Mouse (Mus musculus) neural tube, embryonic 14.5 days (tissue): ENCODE results near the gene Spata1. TPM values are rescaled to one million over a fixed set of nuclear protein-coding genes. Genes with fewer than 3 reads are reported as not detected.

Experiments
- ATAC-seq: fragments of 200-750 bp; cut with Nextera tagmentation; 2 replicates; pipeline ENCODE4 v1.8.0; 2017; ENCODE audit warnings: low read depth, mild to moderate bottlenecking, moderate TSS enrichment, moderate library complexity
- H3K27ac ChIP-seq: fragments of 300-500 bp; sonication (generic); 2 replicates; pipeline ENCODE4 v1.5.1; 2014; ENCODE audit warnings: low read depth, mild to moderate bottlenecking, control low read depth, low read length, moderate library complexity, mixed read lengths
- H3K27me3 ChIP-seq: fragments of 300-500 bp; sonication (generic); 2 replicates; pipeline ENCODE4 v1.6.1; 2014; ENCODE audit warnings: low read length; ENCODE audit not compliant: control insufficient read depth, insufficient read depth
- H3K36me3 ChIP-seq: fragments of 300-500 bp; sonication (generic); 2 replicates; pipeline ENCODE4 v1.6.1; 2014; ENCODE audit warnings: low read length, mixed read lengths; ENCODE audit not compliant: control insufficient read depth, insufficient read depth
- H3K4me1 ChIP-seq: fragments of 300-500 bp; sonication (generic); 2 replicates; pipeline ENCODE4 v1.6.1; 2014; ENCODE audit warnings: low read length; ENCODE audit not compliant: control insufficient read depth, insufficient read depth
- H3K4me2 ChIP-seq: fragments of 300-500 bp; sonication (generic); 2 replicates; pipeline ENCODE4 v1.6.1; 2014; ENCODE audit warnings: mild to moderate bottlenecking, low read depth, low read length, control low read depth
- H3K4me3 ChIP-seq: fragments of 300-500 bp; sonication (generic); 2 replicates; pipeline ENCODE4 v1.5.1; 2014; ENCODE audit warnings: low read depth, low read length, control low read depth, mixed read lengths
- H3K9ac ChIP-seq: fragments of 300-500 bp; sonication (generic); replicated peaks from 2 replicates; pipeline ENCODE4 v1.6.1; 2014; ENCODE audit warnings: low read depth, mild to moderate bottlenecking, control low read depth, low read length, mixed read lengths
- H3K9me3 ChIP-seq: fragments of 300-500 bp; sonication (generic); 2 replicates; pipeline ENCODE4 v1.6.1; 2016; ENCODE audit warnings: low read length; ENCODE audit not compliant: control insufficient read depth
- WGBS: fragments of 180-500 bp; shearing (Covaris S2); extraction: QIAGEN DNeasy Blood & Tissue Kit; methylation state at CpG from one replicate; pipeline ENCODE4 v1.1.7; 2014; 5-methylcytosine and 5-hydroxymethylcytosine counted together
- polyA plus RNA-seq: library from polyadenylated mRNA; unstranded; fragments of >200 nt; fragmentation: Nextera tagmentation; extraction: Ambion mirVana; gene quantifications from 2 replicates; pipeline ENCODE4 v1.2.1, GENCODE M21; 2014

Spata1 gene
- polyA plus RNA-seq, 1 experiment from 2014 or later = 6.2 TPM

DNA sequence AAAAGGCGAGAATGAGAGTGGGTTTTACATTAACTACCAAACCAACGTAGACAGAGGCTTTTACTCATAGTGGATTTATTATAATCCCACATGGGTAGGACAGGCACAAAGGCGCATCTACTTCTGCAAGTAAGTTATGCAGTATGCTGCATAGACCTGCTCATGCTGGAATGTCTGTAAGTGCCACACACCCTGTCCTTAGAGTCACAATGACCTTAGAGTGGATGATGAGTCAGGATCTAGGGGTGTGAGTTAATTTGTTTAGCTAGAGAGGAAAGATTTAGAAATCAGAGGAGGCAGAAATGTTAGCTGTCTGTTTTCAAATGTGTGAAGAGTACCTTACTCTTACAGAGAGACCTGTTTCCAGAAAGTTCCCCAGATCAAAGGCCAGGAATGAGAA is 52.0 kb downstream of the Spata1 start:
- ATAC-seq = no peak

GRCm38 (mm10) chr3:146447156-146447555 is 52.4 kb downstream of the Spata1 start:
- H3K9me3 ChIP-seq = no peaks in the 10 kb centered on the region
- ATAC-seq = no peak
- no peaks in the 10 kb centered on the region for H3K27me3 ChIP-seq
- H3K4me2 ChIP-seq = no peak overlapping the region
- no peak overlapping the region for H3K4me3 ChIP-seq
- no peak overlapping the region for H3K9ac ChIP-seq
- no peaks in the 10 kb centered on the region for H3K4me1 ChIP-seq
- 93% methylated on average over 5 of the region's 5 CpGs for WGBS
- no peak overlapping the region for H3K27ac ChIP-seq
- H3K36me3 ChIP-seq = no peaks in the 10 kb centered on the region

More for the DNA sequence above, 52.0 kb downstream of the Spata1 start:
- no peaks in the 10 kb centered on the region for H3K4me1 ChIP-seq
- no peak overlapping the region for H3K4me2 ChIP-seq
- WGBS = 86% methylated on average over 3 of the region's 3 CpGs
- H3K27ac ChIP-seq = no peak overlapping the region
- no peaks in the 10 kb centered on the region for H3K36me3 ChIP-seq
- H3K9ac ChIP-seq = no peak overlapping the region
- H3K4me3 ChIP-seq = no peak overlapping the region
- H3K27me3 ChIP-seq = no peaks in the 10 kb centered on the region
- no peaks in the 10 kb centered on the region for H3K9me3 ChIP-seq

- H3K27me3 ChIP-seq = no peaks in the 10 kb centered on the region
- H3K27ac ChIP-seq = no peak overlapping the region
- no peak overlapping the region for H3K4me2 ChIP-seq
- H3K36me3 ChIP-seq = peaks cover 3% of the 10 kb centered on the region; the same call in 1 of the 2 replicates
- 95% methylated on average over 7 of the region's 7 CpGs for WGBS
- H3K4me3 ChIP-seq = no peak overlapping the region
- no peaks in the 10 kb centered on the region for H3K4me1 ChIP-seq
- no peak overlapping the region for H3K9ac ChIP-seq
- no peaks in the 10 kb centered on the region for H3K9me3 ChIP-seq
- no peak for ATAC-seq
Measured at GRCm38 (mm10) chr3:146444880-146445279, 54.7 kb downstream of the Spata1 start.

DNA sequence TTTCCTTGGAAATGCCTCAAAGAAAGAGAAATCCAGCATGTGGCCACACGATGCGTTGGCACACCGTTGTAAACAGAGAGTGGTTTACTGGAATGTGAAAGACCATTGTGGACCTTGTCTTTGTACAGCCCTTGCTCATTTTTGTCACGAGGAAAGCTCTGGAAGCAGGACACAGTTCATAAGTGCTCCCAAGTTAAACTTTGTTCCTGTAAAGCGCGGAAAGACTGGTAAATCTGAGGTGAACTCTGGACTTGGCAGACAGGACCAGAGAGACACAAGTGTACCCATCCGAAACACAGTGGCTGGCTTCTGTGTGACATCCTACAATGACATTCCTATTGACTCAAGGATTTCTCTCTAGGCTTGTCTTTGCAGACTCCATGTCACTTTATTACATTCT is 56.2 kb downstream of the Spata1 start:
- no peaks in the 10 kb centered on the region for H3K9me3 ChIP-seq
- 89% methylated on average over 7 of the region's 7 CpGs for WGBS
- H3K4me2 ChIP-seq = no peak overlapping the region
- H3K27me3 ChIP-seq = no peaks in the 10 kb centered on the region
- no peaks in the 10 kb centered on the region for H3K4me1 ChIP-seq
- no peak overlapping the region for H3K9ac ChIP-seq
- H3K27ac ChIP-seq = no peak overlapping the region
- H3K4me3 ChIP-seq = no peak overlapping the region
- ATAC-seq = no peak
- H3K36me3 ChIP-seq = peaks cover 7% of the 10 kb centered on the region; the same call in 1 of the 2 replicates

GRCm38 (mm10) chr3:146442936-146443335 is 56.6 kb downstream of the Spata1 start:
- H3K4me3 ChIP-seq = no peak overlapping the region
- ATAC-seq = no peak
- 96% methylated on average over 8 of the region's 8 CpGs for WGBS
- no peaks in the 10 kb centered on the region for H3K27me3 ChIP-seq
- no peaks in the 10 kb centered on the region for H3K9me3 ChIP-seq
- H3K4me1 ChIP-seq = no peaks in the 10 kb centered on the region
- no peak overlapping the region for H3K4me2 ChIP-seq
- H3K27ac ChIP-seq = no peak overlapping the region
- peaks cover 10% of the 10 kb centered on the region for H3K36me3 ChIP-seq
- H3K9ac ChIP-seq = no peak overlapping the region

DNA sequence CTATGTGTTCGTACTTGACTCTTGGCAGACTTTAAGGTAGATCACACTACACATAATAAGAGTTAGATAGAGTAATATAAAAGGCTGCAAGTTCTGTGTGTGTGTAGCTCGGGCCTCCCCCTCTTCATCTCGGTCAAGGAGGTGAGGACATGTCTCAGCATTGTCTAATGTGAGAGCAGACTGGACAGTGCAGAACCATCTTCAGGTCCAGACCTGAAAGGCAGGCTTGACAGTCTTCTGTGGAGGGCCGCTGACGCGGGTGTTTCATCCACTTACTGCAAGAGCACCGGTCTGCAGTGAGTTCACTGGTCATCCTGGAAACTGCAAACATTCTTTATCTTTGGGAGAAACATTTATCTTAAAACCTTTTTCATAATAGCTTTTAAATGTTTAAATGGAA is 57.1 kb downstream of the Spata1 start:
- Histone ChIP-seq H3K4me1 (no peaks in the 10 kb centered on the region), H3K4me2 (no peak overlapping the region), H3K36me3 (peaks cover 11% of the 10 kb centered on the region), H3K27ac (no peak overlapping the region), H3K9me3 (no peaks in the 10 kb centered on the region), H3K27me3 (no peaks in the 10 kb centered on the region), H3K9ac (no peak overlapping the region), H3K4me3 (no peak overlapping the region)
- WGBS = 95% methylated on average over 7 of the region's 7 CpGs
- ATAC-seq = no peak

GRCm38 (mm10) chr3:146440422-146440821 is 59.1 kb downstream of the Spata1 start:
- H3K9ac ChIP-seq = no peak overlapping the region
- H3K27ac ChIP-seq = no peak overlapping the region
- no peaks in the 10 kb centered on the region for H3K27me3 ChIP-seq
- H3K9me3 ChIP-seq = no peaks in the 10 kb centered on the region
- no peak for ATAC-seq
- no peak overlapping the region for H3K4me2 ChIP-seq
- H3K4me3 ChIP-seq = no peak overlapping the region
- 85% methylated on average over 7 of the region's 7 CpGs for WGBS
- H3K4me1 ChIP-seq = no peaks in the 10 kb centered on the region
- H3K36me3 ChIP-seq = peaks cover 15% of the 10 kb centered on the region

- Histone ChIP-seq H3K36me3 (peaks cover 15% of the 10 kb centered on the region), H3K4me2 (no peak overlapping the region), H3K9me3 (no peaks in the 10 kb centered on the region), H3K27ac (no peak overlapping the region), H3K4me1 (no peaks in the 10 kb centered on the region), H3K4me3 (no peak overlapping the region), H3K9ac (no peak overlapping the region), H3K27me3 (no peaks in the 10 kb centered on the region)
- ATAC-seq = no peak
- WGBS = 95% methylated on average over 12 of the region's 12 CpGs
Measured at GRCm38 (mm10) chr3:146440011-146440410, 59.5 kb downstream of the Spata1 start.

DNA sequence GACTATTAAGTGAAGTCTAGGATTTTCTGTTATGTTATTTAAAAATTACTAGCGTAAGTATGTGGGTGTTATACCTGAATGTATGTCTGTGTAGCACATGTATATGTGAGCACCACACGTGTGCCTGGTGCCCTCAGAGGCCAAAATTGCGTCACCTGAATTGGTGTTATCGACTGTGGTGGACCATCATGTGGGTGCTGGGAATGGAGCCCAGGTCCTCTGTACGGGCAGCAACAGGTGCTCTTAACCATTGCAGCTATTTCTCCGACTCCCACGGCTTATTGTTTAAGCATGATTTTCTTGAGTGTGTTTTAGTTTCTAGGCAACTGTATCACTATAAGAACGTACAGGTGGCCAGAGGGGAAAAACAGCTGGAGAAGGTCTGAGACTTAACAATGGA is 63.4 kb downstream of the Spata1 start:
- Histone ChIP-seq H3K36me3 (peaks cover 20% of the 10 kb centered on the region), H3K4me3 (no peak overlapping the region), H3K27me3 (no peaks in the 10 kb centered on the region), H3K4me1 (no peaks in the 10 kb centered on the region), H3K9me3 (no peaks in the 10 kb centered on the region), H3K27ac (no peak overlapping the region), H3K4me2 (no peak overlapping the region), H3K9ac (no peak overlapping the region)
- no peak for ATAC-seq
- WGBS = 95% methylated on average over 8 of the region's 8 CpGs

DNA sequence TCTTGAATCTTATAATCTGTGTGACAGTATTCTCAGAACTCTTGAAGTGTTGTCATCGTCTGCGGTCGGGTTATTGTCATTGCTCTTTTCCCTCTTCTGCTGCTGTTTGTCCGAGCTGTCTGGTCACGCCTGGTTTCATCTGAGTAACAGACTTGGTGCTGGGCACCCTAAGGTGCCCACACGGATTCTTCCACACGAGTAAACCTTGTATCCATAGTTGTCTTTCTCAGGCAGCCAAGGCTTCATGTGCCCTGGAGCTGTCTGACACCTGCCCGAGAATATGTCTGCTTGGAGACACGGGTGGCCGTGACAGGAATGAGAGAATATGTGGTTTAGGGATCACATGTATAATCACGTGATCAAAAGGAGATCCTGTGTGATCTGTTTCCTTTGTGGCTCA is 64.0 kb downstream of the Spata1 start:
- 91% methylated on average over 11 of the region's 11 CpGs for WGBS
- H3K4me2 ChIP-seq = no peak overlapping the region
- H3K9me3 ChIP-seq = no peaks in the 10 kb centered on the region
- H3K36me3 ChIP-seq = peaks cover 18% of the 10 kb centered on the region
- no peak overlapping the region for H3K4me3 ChIP-seq
- H3K27ac ChIP-seq = no peak overlapping the region
- H3K27me3 ChIP-seq = no peaks in the 10 kb centered on the region
- no peaks in the 10 kb centered on the region for H3K4me1 ChIP-seq
- no peak for ATAC-seq
- no peak overlapping the region for H3K9ac ChIP-seq
